Mouse (Mus musculus) megakaryocyte, embryonic 14.5 days (primary cell): ENCODE data around the gene Cdrt4.

Source experiments
- FLI1 ChIP-seq: IDR thresholded peaks from 2 replicates; pipeline ENCODE4 v1.6.1; 2012; ENCODE audit warnings: low read length, inconsistent platforms, mixed read lengths
- GATA1 ChIP-seq: IDR thresholded peaks from 3 replicates; pipeline ENCODE4 v1.6.1; 2012; ENCODE audit warnings: mixed read lengths, low read length, inconsistent platforms, borderline replicate concordance

DNA sequence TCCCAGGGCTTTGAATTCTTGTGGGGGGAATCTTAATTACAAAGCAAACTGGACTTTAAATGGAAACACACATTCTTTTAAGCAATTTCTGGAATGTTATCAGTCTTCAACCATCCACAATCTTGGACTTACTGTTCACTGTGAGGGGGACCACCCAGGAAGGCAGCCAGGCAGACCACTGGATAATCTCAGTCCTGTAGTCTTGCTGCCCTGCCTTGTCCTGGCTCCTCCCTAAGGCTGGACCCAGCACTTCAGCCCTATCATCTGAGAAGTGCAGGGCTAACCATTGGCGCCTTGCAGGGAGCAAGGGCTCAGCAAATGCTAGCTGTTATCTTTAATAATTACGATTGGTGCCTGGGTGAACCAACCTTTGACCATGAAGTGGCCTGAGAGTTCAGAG is 73.1 kb downstream of the Cdrt4 start:
- TF ChIP-seq GATA1, result no peak
- TF ChIP-seq FLI1, result no peak
